Mouse (Mus musculus) ovary, adult 10 weeks (tissue): ENCODE measurements around the gene Card14. TPM values are rescaled to one million over a fixed set of nuclear protein-coding genes. Genes with fewer than 3 reads are reported as not detected.

Experiments
- polyA plus RNA-seq: library from polyadenylated mRNA; stranded (reverse); fragments of 350-450 nt; fragmentation: Illumina TruSeq; extraction: RNeasy Lipid Tissue Mini Kit (QIAGEN cat#74804); gene quantifications from one replicate; pipeline ENCODE4 v1.2.3, GENCODE M21; 2014

The Card14 gene
- polyA plus RNA-seq: not detected

GRCm38 (mm10) chr11:119307658-119307867, at the start of gene Card14:
Gene Card14, plus strand, starts transcription at chr11:119307768.

DNA sequence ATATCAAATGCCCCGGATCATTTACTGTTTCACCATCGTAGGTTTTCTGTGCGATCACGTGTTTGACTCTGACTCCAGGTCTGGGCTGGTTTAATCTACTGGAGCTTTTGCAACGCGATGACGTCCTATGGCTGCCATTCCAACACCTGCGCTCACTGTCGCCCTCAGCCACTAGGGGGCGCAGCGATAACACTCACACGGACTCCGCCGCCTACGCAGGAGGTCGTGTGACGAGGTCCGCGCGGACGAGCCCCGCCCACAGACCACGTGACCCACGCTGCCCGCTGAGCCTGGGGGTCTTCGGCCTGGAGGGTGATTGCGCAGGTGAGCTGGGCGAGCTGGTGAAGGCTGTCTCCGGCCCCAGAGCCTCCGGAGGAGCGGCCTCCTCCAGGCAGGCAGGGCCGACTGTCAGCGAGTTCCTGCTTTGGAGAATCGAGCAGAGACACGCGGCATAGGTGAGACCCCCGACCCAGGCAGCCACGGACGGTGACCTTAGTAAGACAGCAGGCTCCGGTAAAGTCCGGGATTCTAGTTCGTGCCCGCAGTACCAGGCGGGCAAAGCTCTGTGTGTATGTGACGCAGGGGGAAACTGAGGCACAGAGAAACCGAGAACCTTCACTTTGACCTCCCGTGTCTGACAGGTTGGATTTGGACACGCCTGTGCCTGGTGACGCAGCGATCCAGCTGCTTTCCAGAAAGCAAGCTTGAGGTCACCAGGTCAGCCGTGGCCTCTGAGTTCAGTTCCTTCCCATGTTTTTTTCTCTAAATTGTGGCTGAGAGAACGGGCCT, 39.6 kb upstream of the Card14 start, which contains the start of gene Gaa:
Gene Gaa, plus strand, starts transcription at position 120 of the 789 bp plus-strand sequence.

GRCm38 (mm10) chr11:119299391-119300245, 8.0 kb upstream of the Card14 start, which contains the start of gene Eif4a3:
Gene Eif4a3, minus strand, starts transcription at chr11:119300089.

DNA sequence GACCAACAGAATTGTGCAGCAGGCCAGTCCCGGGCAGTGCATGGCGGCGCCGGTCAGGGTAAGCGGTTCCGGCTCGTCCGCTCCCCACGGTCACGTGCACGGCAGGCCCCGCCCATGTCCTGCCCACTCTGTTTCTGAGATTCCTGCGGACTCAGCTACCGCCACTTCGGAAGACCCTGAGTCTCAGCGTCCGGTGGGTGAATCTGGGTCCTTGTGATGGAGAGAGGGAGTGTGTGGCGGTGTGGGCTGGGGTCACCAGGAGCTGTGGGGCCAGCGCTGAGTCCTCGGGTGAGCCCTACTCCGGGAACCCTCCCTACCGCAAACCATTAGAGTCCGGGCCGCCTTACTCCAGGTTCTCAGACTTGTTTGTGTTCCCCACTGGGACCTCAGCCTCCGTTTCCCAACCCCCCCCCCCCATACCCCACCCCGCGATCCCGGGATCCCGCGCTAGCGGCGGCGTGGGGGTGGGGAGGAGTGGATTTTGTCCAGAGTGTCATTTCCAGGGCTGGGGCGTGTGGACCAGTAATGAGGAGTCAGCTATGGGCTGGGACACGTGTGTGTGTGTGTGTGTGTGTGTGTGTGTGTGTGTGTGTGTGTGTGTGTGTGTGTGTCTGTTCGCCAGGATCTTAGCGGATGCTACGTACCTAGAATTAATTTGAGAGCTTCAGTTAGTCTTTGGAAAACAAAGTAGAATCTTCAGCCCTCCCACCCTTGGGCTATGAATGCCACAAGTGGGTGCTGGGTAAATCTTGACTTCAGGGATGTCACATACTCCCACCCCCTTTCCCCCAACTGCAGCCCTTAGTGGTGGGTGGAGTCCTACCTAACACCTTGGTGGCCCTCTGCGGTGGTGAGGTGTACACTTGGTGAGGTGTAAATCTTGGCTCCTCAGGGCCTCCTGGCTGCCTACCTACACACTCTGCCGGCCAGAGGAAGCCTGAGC, 48.1 kb downstream of the Card14 start, which contains the start of the genes Sgsh and Slc26a11:
Gene Sgsh, minus strand, starts transcription at position 94 of the 943 bp plus-strand sequence.
Gene Slc26a11, plus strand, starts transcription at position 115 of the 943 bp plus-strand sequence.

GRCm38 (mm10) chr11:119392800-119393482, 85.4 kb downstream of the Card14 start, which contains the start of gene Rnf213:
Gene Rnf213, plus strand, starts transcription at chr11:119393100.

Other genes starting within 250 kb of the Card14 start
- 8.6 TPM for gene Cbx4, start 221.5 kb upstream of the Card14 start, polyA plus RNA-seq
- 3.1 TPM for gene Tbc1d16, start 79.3 kb upstream of the Card14 start, polyA plus RNA-seq
- gene Ccdc40, start 79.2 kb upstream of the Card14 start, polyA plus RNA-seq: 1.7 TPM
- 0.46 TPM for gene Gaa, start 39.9 kb upstream of the Card14 start, polyA plus RNA-seq
- gene Eif4a3, start 7.7 kb upstream of the Card14 start, polyA plus RNA-seq: 62.7 TPM
- 3.2 TPM for gene Sgsh, start 47.8 kb downstream of the Card14 start, polyA plus RNA-seq
- 2.9 TPM for gene Slc26a11, start 47.8 kb downstream of the Card14 start, polyA plus RNA-seq
- gene Rnf213, start 85.3 kb downstream of the Card14 start, polyA plus RNA-seq: 102 TPM
- gene Endov, start 183.6 kb downstream of the Card14 start, polyA plus RNA-seq: 0.34 TPM
- 0.88 TPM for gene Nptx1, start 240.0 kb downstream of the Card14 start, polyA plus RNA-seq